Mouse (Mus musculus) midbrain, embryonic 13.5 days (tissue): ENCODE data around the gene Ints1. TPM values are rescaled to one million over a fixed set of nuclear protein-coding genes. Genes with fewer than 3 reads are reported as not detected.

Experiments
- microRNA-seq: library from miRNA; unstranded; fragments of <30 nt; microRNA quantifications from one replicate; pipeline ENCODE4, GENCODE M21; 2016
- polyA plus RNA-seq: library from polyadenylated mRNA; unstranded; fragments of >200 nt; fragmentation: Nextera tagmentation; extraction: Ambion mirVana; gene quantifications from 2 replicates; pipeline ENCODE4 v1.2.1, GENCODE M21; 2015

Gene Ints1
- polyA plus RNA-seq, 1 experiment from 2014 or later, result 28.9 TPM

Small RNA genes within 50 kb of the gene (microRNA-seq; reads per million reads assigned to microRNA genes)
- not detected for gene Mir7037

Other genes starting within 250 kb of the Ints1 start
- 48.5 and 58.7 TPM in 2 replicates for gene Uncx, start 232.2 kb downstream of the Ints1 start, polyA plus RNA-seq
- 7.5 and 8.9 TPM in 2 replicates for gene Micall2, start 39.3 kb downstream of the Ints1 start, polyA plus RNA-seq
- gene Mafk, start 15.8 kb upstream of the Ints1 start, polyA plus RNA-seq, result 15.4 TPM in 2 replicates
- 0.19 and 0.35 TPM in 2 replicates for gene Tmem184a, start 44.2 kb upstream of the Ints1 start, polyA plus RNA-seq
- not detected in 2 replicates for gene Gm26938, start 50.7 kb upstream of the Ints1 start, polyA plus RNA-seq
- 78.6 and 81.9 TPM in 2 replicates for gene Psmg3, start 51.2 kb upstream of the Ints1 start, polyA plus RNA-seq
- 0.80 and 1.1 TPM in 2 replicates for gene Elfn1, start 132.3 kb upstream of the Ints1 start, polyA plus RNA-seq